Mouse (Mus musculus) hindbrain, embryonic 16.5 days (tissue): ENCODE results near the gene Mgrn1. TPM values are rescaled to one million over a fixed set of nuclear protein-coding genes. Genes with fewer than 3 reads are reported as not detected.

Experiments
- ATAC-seq: fragments of 200-750 bp; cut with Nextera tagmentation; 2 replicates; pipeline ENCODE4 v1.8.0; 2017; ENCODE audit warnings: moderate TSS enrichment, moderate library complexity
- H3K27ac ChIP-seq: fragments of 300-500 bp; sonication (generic); 2 replicates; pipeline ENCODE4 v1.5.1; 2014; ENCODE audit warnings: low read depth, mild to moderate bottlenecking, control low read depth, low read length, moderate library complexity
- H3K27me3 ChIP-seq: fragments of 300-500 bp; sonication (generic); replicated peaks from 2 replicates; pipeline ENCODE4 v1.6.1; 2014; ENCODE audit warnings: low read length; ENCODE audit not compliant: control insufficient read depth, insufficient read depth
- H3K36me3 ChIP-seq: fragments of 300-500 bp; sonication (generic); 2 replicates; pipeline ENCODE4 v1.6.1; 2014; ENCODE audit warnings: mild to moderate bottlenecking, low read length, moderate library complexity, mixed read lengths; ENCODE audit not compliant: control insufficient read depth, insufficient read depth
- H3K4me1 ChIP-seq: fragments of 300-500 bp; sonication (generic); 2 replicates; pipeline ENCODE4 v1.6.1; 2014; ENCODE audit warnings: low read depth, low read length; ENCODE audit not compliant: control insufficient read depth, insufficient read depth
- H3K4me2 ChIP-seq: fragments of 300-500 bp; sonication (generic); 2 replicates; pipeline ENCODE4 v1.6.1; 2014; ENCODE audit warnings: mild to moderate bottlenecking, low read length, control low read depth, moderate library complexity
- H3K4me3 ChIP-seq: fragments of 300-500 bp; sonication (generic); 2 replicates; pipeline ENCODE4 v1.5.1; 2014; ENCODE audit warnings: mild to moderate bottlenecking, low read length, control low read depth, moderate library complexity
- H3K9ac ChIP-seq: fragments of 300-500 bp; sonication (generic); 2 replicates; pipeline ENCODE4 v1.6.1; 2014; ENCODE audit warnings: low read depth, mild to moderate bottlenecking, control low read depth, low read length, moderate library complexity
- H3K9me3 ChIP-seq: fragments of 300-500 bp; sonication (generic); 2 replicates; pipeline ENCODE4 v1.6.1; 2014; ENCODE audit warnings: mild to moderate bottlenecking, low read length, moderate library complexity; ENCODE audit not compliant: control insufficient read depth
- WGBS: fragments of 180-500 bp; shearing (Covaris S2); extraction: QIAGEN DNeasy Blood & Tissue Kit; methylation state at CpG from one replicate; pipeline ENCODE4 v1.1.7; 2014; 5-methylcytosine and 5-hydroxymethylcytosine counted together
- polyA plus RNA-seq: library from polyadenylated mRNA; unstranded; fragments of >200 nt; fragmentation: Nextera tagmentation; extraction: Ambion mirVana; gene quantifications from 2 replicates; pipeline ENCODE4 v1.2.1, GENCODE M21; 2015

Gene Mgrn1
- polyA plus RNA-seq, 1 experiment from 2014 or later, result 133 TPM

GRCm38 (mm10) chr16:4886690-4887020, 606 bp downstream of the Mgrn1 start:
- Histone ChIP-seq H3K4me2 (peak overlapping the region; percentile 91), H3K9ac (peak overlapping the region; percentile 83), H3K27ac (peak overlapping the region; percentile 91), H3K4me3 (peak overlapping the region; percentile 68), H3K9me3 (no peaks in the 10 kb centered on the region), H3K36me3 (no peaks in the 10 kb centered on the region), H3K27me3 (no peaks in the 10 kb centered on the region), H3K4me1 (peaks cover 28% of the 10 kb centered on the region)
- under 1% methylated on average over 8 of the region's 8 CpGs for WGBS
- ATAC-seq, result no peak

DNA sequence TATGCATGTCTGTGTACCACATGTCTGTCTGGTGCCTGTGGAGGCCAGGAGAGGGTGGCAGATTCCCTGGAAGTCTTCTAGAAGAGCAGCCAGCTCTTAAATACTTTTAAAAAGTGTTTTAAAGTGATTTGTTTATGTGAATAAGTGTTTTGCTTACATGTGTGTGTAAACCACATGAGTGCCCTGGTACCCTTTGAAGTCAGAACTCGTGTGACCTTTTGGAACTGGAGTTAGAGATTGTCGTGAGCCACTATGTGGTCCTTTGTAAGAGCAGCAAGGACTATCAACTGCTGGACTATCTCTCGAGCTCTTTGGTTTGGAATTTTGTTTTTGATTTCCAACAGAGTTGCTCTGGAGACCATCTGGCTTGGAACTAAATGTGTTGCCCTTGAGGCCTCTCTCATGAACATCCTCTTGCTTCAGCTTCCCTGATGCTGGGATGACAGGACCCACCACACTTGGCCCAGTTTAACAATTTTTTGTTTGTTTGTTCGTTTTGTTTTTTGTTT, 4.2 kb downstream of the Mgrn1 start:
- Histone ChIP-seq H3K9me3 (no peaks in the 10 kb centered on the region), H3K36me3 (no peaks in the 10 kb centered on the region), H3K27me3 (no peaks in the 10 kb centered on the region), H3K4me1 (peaks cover 23% of the 10 kb centered on the region), H3K4me3 (no peak overlapping the region), H3K9ac (no peak overlapping the region), H3K27ac (no peak overlapping the region), H3K4me2 (no peak overlapping the region)
- 73% methylated on average over 4 of the region's 4 CpGs for WGBS
- ATAC-seq, result no peak

- Histone ChIP-seq H3K36me3 (no peaks in the 10 kb centered on the region), H3K9me3 (no peaks in the 10 kb centered on the region), H3K9ac (no peak overlapping the region), H3K4me2 (no peak overlapping the region), H3K27ac (no peak overlapping the region), H3K4me1 (peaks cover 21% of the 10 kb centered on the region), H3K27me3 (no peaks in the 10 kb centered on the region), H3K4me3 (no peak overlapping the region)
- no peak for ATAC-seq
- WGBS, result 80% methylated on average over 6 of the region's 6 CpGs
These were observed 6.1 kb downstream of the Mgrn1 start for GRCm38 (mm10) chr16:4892171-4892570.

- H3K36me3 ChIP-seq, result no peaks in the 10 kb centered on the region
- H3K9ac ChIP-seq, result no peak overlapping the region
- H3K27me3 ChIP-seq, result no peaks in the 10 kb centered on the region
- H3K4me3 ChIP-seq, result no peak overlapping the region
- no peak overlapping the region for H3K4me2 ChIP-seq
- H3K9me3 ChIP-seq, result no peaks in the 10 kb centered on the region
- no peak overlapping the region for H3K27ac ChIP-seq
- ATAC-seq, result no peak
- peaks cover 5% of the 10 kb centered on the region for H3K4me1 ChIP-seq
- 85% methylated on average over 7 of the region's 7 CpGs for WGBS
These were observed 8.3 kb downstream of the Mgrn1 start for GRCm38 (mm10) chr16:4894201-4894908.

DNA sequence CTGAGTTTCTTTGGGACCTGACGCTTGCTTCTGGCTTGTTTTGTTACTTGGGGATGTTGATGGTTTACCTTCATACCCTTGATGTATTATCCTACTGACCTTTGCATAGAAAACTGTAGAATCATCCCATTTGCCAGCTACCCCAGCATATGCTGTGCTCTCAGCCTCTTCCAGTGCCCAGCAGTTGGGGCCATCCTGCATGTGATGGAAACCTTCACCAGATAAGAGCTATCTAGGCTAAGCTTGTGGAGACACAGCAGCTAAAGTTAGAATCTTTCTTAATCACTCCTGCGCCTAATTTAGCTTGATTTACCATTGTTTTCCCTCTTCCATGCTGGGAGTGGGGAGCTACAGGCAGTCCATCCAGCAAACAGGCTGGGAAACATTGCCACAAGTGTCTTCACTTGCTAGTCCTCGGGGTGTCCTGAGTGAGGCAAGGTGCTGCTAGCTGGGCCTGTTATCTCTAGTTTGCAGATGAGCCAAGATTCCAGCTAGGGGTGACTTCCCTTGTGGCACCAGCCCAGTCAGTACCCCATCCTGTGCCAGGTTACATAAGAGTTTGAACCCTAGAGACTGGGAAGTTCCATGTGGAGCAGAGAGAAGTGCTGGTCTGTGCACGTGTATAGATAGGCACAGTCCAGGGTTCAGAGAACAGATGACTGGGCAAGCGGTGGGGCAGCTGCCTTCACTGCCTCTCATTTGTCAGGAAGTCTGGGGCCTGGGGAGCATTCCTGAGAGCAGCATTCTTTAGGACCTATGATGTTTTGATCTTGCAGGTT, 10.4 kb downstream of the Mgrn1 start:
- Histone ChIP-seq H3K4me1 (peaks cover 7% of the 10 kb centered on the region), H3K4me2 (no peak overlapping the region), H3K27ac (no peak overlapping the region), H3K27me3 (no peaks in the 10 kb centered on the region), H3K36me3 (no peaks in the 10 kb centered on the region), H3K9me3 (no peaks in the 10 kb centered on the region), H3K4me3 (no peak overlapping the region), H3K9ac (no peak overlapping the region)
- 77% methylated on average over 5 of the region's 5 CpGs for WGBS
- no peak for ATAC-seq

DNA sequence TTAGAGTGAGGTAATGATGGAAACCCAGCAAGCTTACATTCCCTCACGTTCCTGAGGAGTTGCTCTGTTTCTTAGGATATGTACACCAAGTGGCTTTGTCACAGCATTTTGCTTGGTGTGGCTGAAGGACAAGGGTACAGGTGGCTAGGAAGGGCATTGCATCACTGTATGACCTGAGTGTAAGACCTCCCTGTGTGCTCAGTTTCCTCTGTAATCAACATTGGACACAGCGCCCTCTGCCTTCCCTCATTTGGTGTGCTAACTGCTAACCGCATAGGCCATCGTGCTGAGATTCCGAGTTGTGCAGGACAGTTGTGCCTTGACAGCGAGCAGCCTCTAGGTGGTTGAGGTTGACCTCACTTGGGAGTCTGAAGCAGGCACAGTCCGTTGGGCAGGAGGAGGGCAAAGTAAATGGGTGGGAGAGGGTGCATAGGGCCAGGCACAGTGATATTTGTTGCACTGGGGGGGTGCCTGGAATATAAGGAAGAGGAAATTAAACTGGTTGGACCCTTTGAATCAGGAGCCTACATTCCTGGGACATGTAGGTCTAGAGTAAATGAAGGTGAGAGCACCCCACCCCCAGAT, 11.2 kb downstream of the Mgrn1 start:
- H3K27me3 ChIP-seq, result no peaks in the 10 kb centered on the region
- peaks cover 7% of the 10 kb centered on the region for H3K4me1 ChIP-seq
- no peaks in the 10 kb centered on the region for H3K9me3 ChIP-seq
- H3K4me2 ChIP-seq, result no peak overlapping the region
- no peaks in the 10 kb centered on the region for H3K36me3 ChIP-seq
- ATAC-seq, result no peak
- no peak overlapping the region for H3K9ac ChIP-seq
- no peak overlapping the region for H3K4me3 ChIP-seq
- no peak overlapping the region for H3K27ac ChIP-seq
- WGBS, result 62% methylated on average over 7 of the region's 7 CpGs

DNA sequence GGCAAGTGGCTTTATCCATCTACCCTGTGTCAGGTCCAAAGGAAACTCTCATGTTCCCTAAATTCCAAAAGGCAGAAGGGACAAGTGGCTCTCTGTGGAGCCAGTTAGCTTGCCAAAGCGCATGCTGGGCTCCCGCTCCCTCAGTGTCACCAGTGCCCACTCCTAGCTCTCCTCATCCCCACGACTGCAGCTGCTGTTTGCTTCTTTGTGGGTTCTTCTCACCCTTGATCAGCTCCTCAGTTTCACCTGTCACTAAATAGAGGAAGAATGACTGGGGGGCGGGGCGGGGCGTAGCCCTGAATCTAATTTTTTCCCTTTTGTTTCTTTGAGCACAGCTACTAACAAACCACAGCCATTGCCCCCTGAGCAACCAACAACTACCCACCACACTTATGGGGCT, 12.8 kb downstream of the Mgrn1 start:
- no peak for ATAC-seq
- H3K36me3 ChIP-seq, result no peaks in the 10 kb centered on the region
- H3K27me3 ChIP-seq, result no peaks in the 10 kb centered on the region
- H3K27ac ChIP-seq, result no peak overlapping the region
- H3K4me3 ChIP-seq, result no peak overlapping the region
- no peak overlapping the region for H3K9ac ChIP-seq
- H3K4me1 ChIP-seq, result peaks cover 7% of the 10 kb centered on the region
- no peaks in the 10 kb centered on the region for H3K9me3 ChIP-seq
- H3K4me2 ChIP-seq, result no peak overlapping the region
- WGBS, result 84% methylated on average over 6 of the region's 6 CpGs

DNA sequence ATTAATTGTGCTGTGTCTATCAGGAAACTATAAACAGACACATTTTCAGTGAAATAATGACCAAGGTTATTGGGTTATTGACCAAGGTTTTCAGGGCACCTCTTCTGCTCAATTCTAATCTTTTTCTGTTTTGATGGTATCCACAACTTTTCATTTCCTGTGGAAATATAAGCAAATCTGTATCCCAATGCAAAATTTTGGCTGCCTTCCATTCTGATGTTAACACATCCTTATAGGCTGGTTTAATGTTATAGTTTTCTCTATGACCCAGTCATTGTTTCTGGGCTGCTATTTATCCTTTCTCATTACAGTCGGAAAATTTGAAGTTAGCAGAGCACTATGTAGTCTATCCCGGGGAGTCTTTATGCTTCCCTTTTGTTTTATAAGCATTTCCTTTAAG, 13.7 kb downstream of the Mgrn1 start:
- no peaks in the 10 kb centered on the region for H3K9me3 ChIP-seq

DNA sequence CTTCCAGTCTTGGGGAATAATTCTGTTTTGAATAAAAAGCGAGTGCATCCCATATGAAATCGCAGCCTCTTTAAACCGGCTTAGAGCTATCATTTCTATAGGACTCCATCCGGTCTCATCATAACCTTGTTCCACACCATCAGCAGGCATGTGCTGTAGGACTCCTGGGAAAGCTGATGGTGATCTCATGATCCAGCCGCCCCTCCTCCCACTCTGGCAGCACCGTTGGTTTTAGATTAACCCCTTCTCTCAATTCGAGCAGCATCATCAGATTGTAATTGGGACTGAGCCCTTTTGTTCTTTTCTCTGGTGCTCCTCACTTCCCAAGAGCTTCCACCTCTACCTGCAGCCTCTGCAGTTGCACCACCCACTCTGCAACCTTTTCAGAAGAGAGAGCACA, 15.1 kb downstream of the Mgrn1 start:
- Histone ChIP-seq H3K9me3 (no peaks in the 10 kb centered on the region), H3K36me3 (no peaks in the 10 kb centered on the region), H3K27me3 (no peaks in the 10 kb centered on the region), H3K9ac (no peak overlapping the region), H3K4me1 (peaks cover 7% of the 10 kb centered on the region), H3K27ac (no peak overlapping the region), H3K4me3 (no peak overlapping the region), H3K4me2 (no peak overlapping the region)
- ATAC-seq, result no peak
- WGBS, result 54% methylated on average over 7 of the region's 7 CpGs

More for the DNA sequence above, 13.7 kb downstream of the Mgrn1 start:
- no peak overlapping the region for H3K4me3 ChIP-seq
- H3K9ac ChIP-seq, result no peak overlapping the region
- no peak for ATAC-seq
- H3K27me3 ChIP-seq, result no peaks in the 10 kb centered on the region
- no peak overlapping the region for H3K27ac ChIP-seq
- WGBS, result 81% methylated on average over 2 of the region's 2 CpGs
- H3K36me3 ChIP-seq, result no peaks in the 10 kb centered on the region
- peaks cover 7% of the 10 kb centered on the region for H3K4me1 ChIP-seq
- no peak overlapping the region for H3K4me2 ChIP-seq
